Mouse (Mus musculus): ENCODE data around the gene Uso1. TPM values are rescaled to one million over a fixed set of nuclear protein-coding genes. Genes with fewer than 3 reads are reported as not detected.
A peak's percentile ranks its signal among the peaks of the same experiment; 100 is the strongest.

The Uso1 gene
- polyA plus RNA-seq, 1 experiment from 2014 or later, result 25.9 TPM

DNA sequence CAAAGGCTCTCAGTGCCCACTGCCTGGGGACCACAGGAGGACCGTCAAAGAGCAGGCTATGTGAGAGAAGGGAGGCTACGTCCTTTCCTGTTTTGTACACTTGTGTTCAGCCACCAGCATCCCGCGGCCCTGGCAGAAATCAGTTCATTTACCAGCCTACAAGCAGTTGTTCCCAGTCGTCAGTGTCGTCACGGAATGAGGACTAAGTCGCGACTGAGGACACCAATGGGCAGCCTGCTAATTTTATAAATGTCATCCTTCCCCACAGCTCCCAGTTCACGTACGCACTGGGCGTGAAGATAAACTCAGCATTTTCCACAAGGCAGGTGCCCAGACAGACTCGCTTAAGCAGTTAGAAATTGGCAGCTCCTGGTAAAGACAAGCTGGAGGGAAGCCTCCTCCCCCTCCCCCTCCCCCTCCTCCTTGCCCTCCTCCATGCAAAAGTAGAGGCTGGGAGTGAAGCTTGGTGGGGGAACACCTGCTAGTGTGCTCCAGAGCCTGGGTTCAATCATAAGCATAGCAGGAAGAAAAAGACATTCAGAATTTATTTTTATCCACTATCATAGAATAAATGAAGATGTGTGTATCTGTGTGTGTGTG lies 33.8 kb upstream of the Uso1 start:
- Histone ChIP-seq H3K36me3 (ENCODE audit: control insufficient read depth, insufficient read depth, low read length) (no peaks in the 10 kb centered on the region), H3K27me3 (ENCODE audit: control insufficient read depth, insufficient read depth, low read length) (no peaks in the 10 kb centered on the region), H3K4me3 (ENCODE audit: low read depth, low read length) (no peak overlapping the region), H3K4me1 (ENCODE audit: control insufficient read depth, insufficient read depth, low read length) (no peaks in the 10 kb centered on the region), H3K9me3 (ENCODE audit: control insufficient read depth, low read length) (no peaks in the 10 kb centered on the region), H3K9ac (ENCODE audit: low read length) (no peak overlapping the region), H3K27ac (ENCODE audit: low read depth, low read length) (no peak overlapping the region), H3K4me2 (no peak overlapping the region)
- DNase-seq (ENCODE audit: low spot score, missing footprints) (no peak), ATAC-seq (ENCODE audit: low FRiP score) (no peak)
- WGBS, result 79% methylated on average over 13 of the region's 13 CpGs

DNA sequence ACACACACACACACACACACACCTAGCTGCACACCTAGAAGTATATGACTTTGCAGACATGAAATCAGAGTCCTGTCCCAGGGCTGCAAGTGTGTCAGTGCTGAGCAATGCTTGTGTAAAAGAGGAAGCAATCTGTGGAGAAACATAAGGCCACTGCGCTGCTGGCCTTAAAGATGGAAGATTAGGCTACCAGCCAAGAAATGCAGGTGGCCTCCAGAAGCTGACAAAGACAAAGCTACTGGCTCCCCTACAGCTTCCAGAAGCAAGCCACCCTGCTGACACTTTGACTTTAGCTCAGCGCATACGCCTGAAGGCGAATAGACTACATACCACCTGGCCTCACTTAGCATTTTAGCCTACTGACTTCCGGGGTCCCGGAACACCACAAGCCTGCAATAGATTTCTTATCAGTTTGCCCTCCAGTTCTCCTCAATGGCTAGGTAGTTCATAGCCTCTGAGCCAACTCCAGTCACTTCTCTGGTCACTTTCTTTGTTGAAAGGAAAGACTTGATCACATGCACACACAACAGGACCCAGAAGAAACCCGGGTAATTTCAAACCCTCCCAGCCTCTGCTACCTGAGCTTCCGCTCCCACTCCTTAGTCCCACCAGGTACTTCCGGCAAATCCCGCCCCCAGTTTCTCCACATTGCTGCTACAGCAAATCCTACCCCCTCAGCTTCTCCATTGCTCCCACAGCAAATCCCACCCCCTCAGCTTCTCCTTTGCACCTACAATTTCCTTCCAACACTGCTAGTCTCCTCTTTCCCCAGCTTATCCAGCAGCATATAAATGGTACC lies 31.2 kb upstream of the Uso1 start:
- Histone ChIP-seq H3K4me1 (ENCODE audit: control insufficient read depth, insufficient read depth, low read length) (no peaks in the 10 kb centered on the region), H3K9me3 (ENCODE audit: control insufficient read depth, low read length) (no peaks in the 10 kb centered on the region), H3K36me3 (ENCODE audit: control insufficient read depth, insufficient read depth, low read length) (no peaks in the 10 kb centered on the region), H3K9ac (ENCODE audit: low read length) (no peak overlapping the region), H3K4me2 (no peak overlapping the region), H3K4me3 (ENCODE audit: low read depth, low read length) (no peak overlapping the region), H3K27me3 (ENCODE audit: control insufficient read depth, insufficient read depth, low read length) (no peaks in the 10 kb centered on the region), H3K27ac (ENCODE audit: low read depth, low read length) (no peak overlapping the region)
- ATAC-seq (ENCODE audit: low FRiP score), result no peak
- WGBS, result 51% methylated on average over 10 of the region's 10 CpGs
- no peak for DNase-seq (ENCODE audit: low spot score, missing footprints)

DNA sequence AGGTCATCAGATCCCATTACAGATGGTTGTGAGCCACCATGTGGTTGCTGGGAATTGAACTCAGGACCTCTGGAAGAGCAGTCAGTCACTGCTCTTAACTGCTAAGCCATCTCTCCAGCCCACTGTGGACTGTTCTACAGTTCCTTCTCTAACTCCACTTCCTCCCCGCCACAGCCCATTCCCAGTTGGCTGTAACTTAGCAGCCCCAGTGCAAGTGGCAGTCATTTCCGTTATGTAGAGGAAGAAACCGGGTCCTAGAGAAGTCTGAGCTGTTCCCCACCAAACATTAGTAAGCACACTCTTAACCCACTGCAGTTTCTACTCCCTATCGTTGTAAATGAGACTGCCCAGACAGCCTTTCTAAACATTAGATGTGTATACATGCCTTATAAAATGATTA lies 30.5 kb upstream of the Uso1 start:
- Histone ChIP-seq H3K36me3 (ENCODE audit: control insufficient read depth, insufficient read depth, low read length) (no peaks in the 10 kb centered on the region), H3K27ac (ENCODE audit: low read depth, low read length) (no peak overlapping the region), H3K27me3 (ENCODE audit: control insufficient read depth, insufficient read depth, low read length) (no peaks in the 10 kb centered on the region), H3K9ac (ENCODE audit: low read length) (no peak overlapping the region), H3K4me3 (ENCODE audit: low read depth, low read length) (no peak overlapping the region), H3K9me3 (ENCODE audit: control insufficient read depth, low read length) (no peaks in the 10 kb centered on the region), H3K4me2 (no peak overlapping the region), H3K4me1 (ENCODE audit: control insufficient read depth, insufficient read depth, low read length) (no peaks in the 10 kb centered on the region)
- DNase-seq (ENCODE audit: low spot score, missing footprints) (no peak), ATAC-seq (ENCODE audit: low FRiP score) (no peak)
- 87% methylated on average over 4 of the region's 4 CpGs for WGBS

DNA sequence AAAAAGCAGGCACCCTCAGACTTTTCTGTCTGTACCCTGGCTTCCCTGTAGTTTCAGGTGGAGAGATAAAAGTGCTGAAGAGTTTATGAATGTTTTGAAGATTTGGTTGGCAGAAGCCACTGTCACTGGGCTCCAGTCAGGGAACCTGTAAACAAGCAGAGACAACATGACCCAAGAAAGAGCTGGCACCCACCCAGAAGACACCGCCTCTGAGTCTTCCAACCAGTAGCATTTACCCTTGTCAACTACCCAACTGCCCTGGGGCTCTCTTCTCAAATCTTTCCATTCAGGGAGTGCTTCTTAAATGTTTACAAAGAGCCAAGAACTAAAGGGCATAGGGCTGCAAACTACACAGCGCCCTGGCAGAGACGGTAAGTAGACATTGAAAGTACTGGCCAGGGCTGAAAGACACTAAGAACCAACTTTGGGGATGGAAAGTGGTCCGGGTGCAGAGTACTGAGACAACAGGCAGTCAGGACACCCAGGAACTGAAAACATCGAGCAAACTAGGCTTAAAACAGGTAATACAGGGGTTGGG lies 26.9 kb upstream of the Uso1 start:
- peak; percentile 72 for DNase-seq (ENCODE audit: low spot score, missing footprints)
- Histone ChIP-seq H3K4me1 (ENCODE audit: control insufficient read depth, insufficient read depth, low read length) (peaks cover 6% of the 10 kb centered on the region), H3K27ac (ENCODE audit: low read depth, low read length) (no peak overlapping the region), H3K36me3 (ENCODE audit: control insufficient read depth, insufficient read depth, low read length) (no peaks in the 10 kb centered on the region), H3K9ac (ENCODE audit: low read length) (no peak overlapping the region), H3K4me2 (no peak overlapping the region), H3K4me3 (ENCODE audit: low read depth, low read length) (no peak overlapping the region), H3K9me3 (ENCODE audit: control insufficient read depth, low read length) (no peaks in the 10 kb centered on the region), H3K27me3 (ENCODE audit: control insufficient read depth, insufficient read depth, low read length) (no peaks in the 10 kb centered on the region)
- no peak for ATAC-seq (ENCODE audit: low FRiP score)
- WGBS, result 92% methylated on average over 5 of the region's 5 CpGs

DNA sequence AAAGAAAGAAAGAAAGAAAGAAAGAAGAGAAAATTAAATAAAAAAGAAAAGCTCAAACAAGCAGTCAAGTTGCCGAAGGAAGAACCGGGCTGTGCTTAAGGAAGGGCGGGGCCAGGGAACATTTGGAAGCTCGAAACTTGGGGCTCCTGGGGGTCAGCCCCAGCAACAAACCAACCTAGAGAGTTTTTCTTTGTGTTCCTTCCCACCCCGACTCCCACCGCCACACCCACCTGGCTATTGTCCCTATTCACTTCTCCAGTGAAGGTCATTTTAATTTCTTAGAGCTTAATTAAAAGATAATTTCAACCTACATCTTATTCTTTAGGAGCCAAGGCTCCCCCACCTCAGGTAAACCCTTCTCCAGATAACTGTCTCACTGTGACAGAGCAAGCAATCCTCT lies 25.6 kb upstream of the Uso1 start:
- Histone ChIP-seq H3K4me1 (ENCODE audit: control insufficient read depth, insufficient read depth, low read length) (peaks cover 6% of the 10 kb centered on the region), H3K36me3 (ENCODE audit: control insufficient read depth, insufficient read depth, low read length) (no peaks in the 10 kb centered on the region), H3K27me3 (ENCODE audit: control insufficient read depth, insufficient read depth, low read length) (no peaks in the 10 kb centered on the region), H3K27ac (ENCODE audit: low read depth, low read length) (no peak overlapping the region), H3K4me2 (peak overlapping the region; percentile 39), H3K9ac (ENCODE audit: low read length) (no peak overlapping the region), H3K9me3 (ENCODE audit: control insufficient read depth, low read length) (no peaks in the 10 kb centered on the region), H3K4me3 (ENCODE audit: low read depth, low read length) (no peak overlapping the region)
- ATAC-seq (ENCODE audit: low FRiP score) (no peak), DNase-seq (ENCODE audit: low spot score, missing footprints) (no peak)
- 8% methylated on average over 6 of the region's 6 CpGs for WGBS

DNA sequence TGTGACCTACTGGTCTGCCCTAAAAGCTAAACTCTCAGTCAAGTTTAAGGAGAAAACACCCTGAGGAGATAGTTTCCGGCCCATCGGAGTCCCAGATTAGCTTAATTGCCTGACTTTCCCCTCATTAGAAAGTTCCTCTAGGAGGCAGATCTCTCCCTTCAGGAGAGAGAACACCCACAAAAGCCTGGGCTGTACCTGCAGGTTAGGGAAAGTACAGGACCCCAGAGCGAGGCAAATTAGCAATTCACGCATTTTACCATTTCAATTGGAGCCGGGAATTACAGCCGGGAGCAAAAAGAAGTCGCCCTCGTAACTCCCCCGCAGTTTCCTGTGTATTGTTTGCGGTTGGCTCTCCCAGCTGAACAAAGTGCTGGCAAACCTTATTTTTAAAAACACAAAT lies 25.2 kb upstream of the Uso1 start:
- Histone ChIP-seq H3K27me3 (ENCODE audit: control insufficient read depth, insufficient read depth, low read length) (no peaks in the 10 kb centered on the region), H3K4me1 (ENCODE audit: control insufficient read depth, insufficient read depth, low read length) (peaks cover 6% of the 10 kb centered on the region), H3K36me3 (ENCODE audit: control insufficient read depth, insufficient read depth, low read length) (no peaks in the 10 kb centered on the region), H3K9me3 (ENCODE audit: control insufficient read depth, low read length) (no peaks in the 10 kb centered on the region), H3K9ac (ENCODE audit: low read length) (no peak overlapping the region), H3K4me2 (peak overlapping the region; percentile 39), H3K4me3 (ENCODE audit: low read depth, low read length) (0 out of 2 replicates have a peak overlapping the region, but pooled peaks have one; percentile 9), H3K27ac (ENCODE audit: low read depth, low read length) (no peak overlapping the region)
- DNase-seq (ENCODE audit: low spot score, missing footprints), result peak; percentile 88
- WGBS, result 2% methylated on average over 10 of the region's 10 CpGs
- peak; percentile 27; the same call in 1 of the 2 replicates for ATAC-seq (ENCODE audit: low FRiP score)

DNA sequence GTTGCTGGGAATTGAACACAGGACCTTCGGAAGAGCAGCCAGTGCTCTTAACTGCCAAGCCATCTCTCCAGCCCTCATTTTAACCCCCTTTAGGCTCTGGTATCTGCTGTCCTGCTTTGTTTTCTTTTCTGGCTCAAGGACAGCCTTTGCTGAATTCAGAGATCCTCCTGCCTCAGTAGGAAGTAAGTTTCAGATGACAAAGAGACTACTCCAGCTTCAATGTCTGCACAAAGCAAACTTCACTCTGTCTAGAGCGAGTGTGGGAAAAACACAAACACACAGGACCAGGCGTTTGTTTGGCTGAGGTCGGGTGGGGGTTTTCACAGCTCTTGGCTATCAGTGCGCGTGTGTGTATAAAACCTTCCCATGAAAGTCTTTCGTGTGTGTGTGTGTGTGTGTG lies 24.3 kb upstream of the Uso1 start:
- Histone ChIP-seq H3K27me3 (ENCODE audit: control insufficient read depth, insufficient read depth, low read length) (no peaks in the 10 kb centered on the region), H3K27ac (ENCODE audit: low read depth, low read length) (no peak overlapping the region), H3K4me3 (ENCODE audit: low read depth, low read length) (no peak overlapping the region), H3K4me1 (ENCODE audit: control insufficient read depth, insufficient read depth, low read length) (peaks cover 6% of the 10 kb centered on the region), H3K4me2 (no peak overlapping the region), H3K9ac (ENCODE audit: low read length) (no peak overlapping the region), H3K9me3 (ENCODE audit: control insufficient read depth, low read length) (no peaks in the 10 kb centered on the region), H3K36me3 (ENCODE audit: control insufficient read depth, insufficient read depth, low read length) (no peaks in the 10 kb centered on the region)
- DNase-seq (ENCODE audit: low spot score, missing footprints) (peak; percentile 81), ATAC-seq (ENCODE audit: low FRiP score) (no peak)
- WGBS, result 95% methylated on average over 7 of the region's 7 CpGs

DNA sequence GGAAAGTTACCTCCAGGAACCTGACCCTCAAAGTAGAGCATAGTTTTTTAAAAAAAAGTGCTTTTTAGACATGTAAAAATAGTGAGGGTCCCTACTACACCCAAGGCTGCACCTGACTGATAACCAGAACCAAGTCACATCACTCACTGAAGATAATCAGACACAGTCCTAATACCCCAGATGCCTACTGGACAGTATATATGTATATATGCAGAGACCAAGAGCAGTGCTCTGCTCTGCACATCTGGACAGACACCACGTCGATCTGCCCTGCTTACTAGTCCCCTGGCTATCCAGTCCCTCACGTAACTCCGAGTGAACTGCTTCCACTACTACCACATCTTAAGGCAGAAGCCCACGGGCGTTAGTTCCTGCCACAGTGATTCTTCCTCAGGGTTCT lies 23.5 kb upstream of the Uso1 start:
- H3K36me3 ChIP-seq (ENCODE audit: control insufficient read depth, insufficient read depth, low read length), result no peaks in the 10 kb centered on the region
- H3K4me3 ChIP-seq (ENCODE audit: low read depth, low read length), result no peak overlapping the region
- H3K27me3 ChIP-seq (ENCODE audit: control insufficient read depth, insufficient read depth, low read length), result no peaks in the 10 kb centered on the region
- DNase-seq (ENCODE audit: low spot score, missing footprints) (peak; percentile 82), ATAC-seq (ENCODE audit: low FRiP score) (no peak)
- H3K4me1 ChIP-seq (ENCODE audit: control insufficient read depth, insufficient read depth, low read length), result peaks cover 6% of the 10 kb centered on the region
- H3K9me3 ChIP-seq (ENCODE audit: control insufficient read depth, low read length), result no peaks in the 10 kb centered on the region
- no peak overlapping the region for H3K27ac ChIP-seq (ENCODE audit: low read depth, low read length)
- no peak overlapping the region for H3K4me2 ChIP-seq
- 88% methylated on average over 6 of the region's 6 CpGs for WGBS
- H3K9ac ChIP-seq (ENCODE audit: low read length), result no peak overlapping the region

DNA sequence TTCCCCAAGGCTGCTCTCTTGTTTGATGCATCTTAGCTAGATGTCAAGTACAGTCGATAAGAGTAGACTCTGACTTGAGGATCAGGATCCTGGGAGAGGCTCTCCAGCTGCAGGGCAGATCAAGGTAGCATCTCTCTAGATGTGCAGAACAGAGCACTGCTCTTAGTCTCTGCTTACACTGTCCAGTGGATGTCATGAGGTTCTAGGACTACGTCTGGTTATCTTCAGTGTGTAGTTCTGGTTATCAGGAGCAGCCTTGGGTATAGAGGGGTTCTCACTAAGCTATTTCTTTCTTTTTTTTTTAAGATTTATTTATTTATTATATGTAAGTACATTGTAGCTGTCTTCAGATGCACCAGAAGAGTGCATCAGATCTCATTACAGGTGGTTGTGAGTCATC lies 22.8 kb upstream of the Uso1 start:
- peaks cover 6% of the 10 kb centered on the region for H3K4me1 ChIP-seq (ENCODE audit: control insufficient read depth, insufficient read depth, low read length)
- no peak for ATAC-seq (ENCODE audit: low FRiP score)
- H3K9me3 ChIP-seq (ENCODE audit: control insufficient read depth, low read length), result no peaks in the 10 kb centered on the region
- no peaks in the 10 kb centered on the region for H3K27me3 ChIP-seq (ENCODE audit: control insufficient read depth, insufficient read depth, low read length)
- no peak overlapping the region for H3K4me3 ChIP-seq (ENCODE audit: low read depth, low read length)
- H3K9ac ChIP-seq (ENCODE audit: low read length), result no peak overlapping the region
- H3K4me2 ChIP-seq, result no peak overlapping the region
- DNase-seq (ENCODE audit: low spot score, missing footprints), result peak; percentile 44
- H3K27ac ChIP-seq (ENCODE audit: low read depth, low read length), result no peak overlapping the region
- 84% methylated on average over 2 of the region's 2 CpGs for WGBS
- H3K36me3 ChIP-seq (ENCODE audit: control insufficient read depth, insufficient read depth, low read length), result no peaks in the 10 kb centered on the region
